Mouse (Mus musculus) ES-E14 (cell line): Measurements from ENCODE around the gene Eif3i.

Experiments used
- CHD2 ChIP-seq: IDR thresholded peaks from 2 replicates; pipeline ENCODE4 v1.6.1; 2014; ENCODE audit warnings: mild to moderate bottlenecking, low read depth, low read length, inconsistent platforms
- MAFK ChIP-seq: IDR thresholded peaks from 2 replicates; pipeline ENCODE4 v1.6.1; 2014; ENCODE audit warnings: mild to moderate bottlenecking, low read depth, low read length, inconsistent platforms; ENCODE audit not compliant: insufficient read depth
- ZNF384 ChIP-seq: IDR thresholded peaks from 2 replicates; pipeline ENCODE4 v1.6.1; 2012; ENCODE audit warnings: low read depth, low read length, inconsistent platforms

GRCm38 (mm10) chr4:129626035-129626434 lies 25.6 kb upstream of the Eif3i start:
- TF ChIP-seq MAFK (no peak), ZNF384 (no peak), CHD2 (no peak)
